Mouse (Mus musculus) right cerebral cortex, postnatal 36 days (tissue): ENCODE results near the gene Tnfrsf8.
A peak's percentile ranks its signal among the peaks of the same experiment; 100 is the strongest.

Experiments
- DNase-seq, 2 experiments: peaks; one replicate each; pipeline ENCODE4 v3.0.0; 2022; ENCODE audit warnings: low spot score in 2 of 2, mixed read lengths in 1 of 2

Gene Tnfrsf8

DNA sequence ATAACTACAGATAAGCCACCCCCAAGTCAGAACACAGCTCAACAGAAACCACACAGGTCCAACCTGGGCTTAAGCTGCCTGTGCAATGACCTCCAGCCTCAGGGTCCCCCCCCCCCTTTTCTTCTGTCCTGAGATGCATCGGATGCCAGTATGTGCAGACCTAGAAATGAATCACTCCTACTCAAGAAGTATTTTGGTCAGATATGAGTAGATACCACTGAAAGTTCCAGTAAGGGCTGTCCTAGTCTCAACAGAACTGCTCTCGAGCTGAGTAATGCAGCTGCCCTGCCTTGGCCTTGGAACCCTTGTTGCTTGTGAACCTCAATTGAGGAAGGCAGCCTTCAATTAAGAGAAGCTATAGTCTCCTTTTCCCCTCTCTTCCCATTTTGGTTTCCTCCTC is 4.1 kb downstream of the Tnfrsf8 start:
- no peak for DNase-seq

DNA sequence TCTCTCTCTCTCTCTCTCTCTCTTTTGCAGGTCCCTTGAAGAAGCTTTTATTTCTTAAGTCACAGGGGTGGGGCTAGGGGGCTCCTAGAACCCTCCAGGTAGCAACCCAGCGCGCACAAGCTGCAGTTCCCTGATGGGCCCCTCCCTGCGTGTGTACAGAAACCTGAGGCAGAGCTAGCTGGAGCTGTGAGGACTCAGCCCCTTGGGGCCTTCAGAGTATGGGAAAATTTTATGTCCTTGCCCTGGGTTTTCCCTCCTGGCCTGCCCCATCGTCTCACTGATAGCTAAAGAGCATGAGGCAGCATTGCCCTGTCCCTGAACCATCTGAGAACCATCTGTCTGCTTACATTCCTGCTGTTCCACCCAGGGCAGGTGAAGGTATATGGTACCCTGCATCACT is 8.5 kb downstream of the Tnfrsf8 start:
- no peak for DNase-seq

DNA sequence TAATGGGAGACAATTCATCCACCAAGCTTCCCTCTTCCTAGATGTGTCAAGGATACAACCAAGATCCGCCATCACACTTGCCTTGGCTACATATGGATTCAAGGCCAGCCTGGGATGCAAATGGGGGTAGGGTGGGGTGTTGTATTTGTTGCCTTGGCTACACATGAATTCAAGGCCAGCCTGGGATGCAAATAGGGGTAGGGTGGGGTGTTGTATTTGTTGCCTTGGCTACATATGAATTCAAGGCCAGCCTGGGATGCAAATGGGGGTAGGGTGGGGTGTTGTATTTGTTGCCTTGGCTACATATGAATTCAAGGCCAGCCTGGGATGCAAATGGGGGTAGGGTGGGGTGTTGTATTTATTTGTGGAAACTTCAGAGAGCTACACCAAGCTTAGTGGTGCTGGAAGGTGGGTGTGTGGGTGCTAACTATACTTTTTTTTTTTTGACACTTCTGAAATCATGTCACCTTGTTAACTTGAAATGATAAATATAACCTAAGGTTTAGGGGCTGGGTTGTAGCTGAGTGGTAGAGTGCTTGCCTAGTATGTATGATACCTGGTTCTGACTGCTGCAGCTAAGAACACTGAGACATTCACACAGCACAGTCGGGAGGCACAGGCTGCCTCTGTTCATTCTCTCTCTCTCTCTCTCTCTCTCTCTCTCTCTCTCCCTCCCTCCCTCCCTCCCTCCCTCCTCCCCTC is 9.2 kb downstream of the Tnfrsf8 start:
- peak in 1 of 2 experiments; percentile 34 for DNase-seq

DNA sequence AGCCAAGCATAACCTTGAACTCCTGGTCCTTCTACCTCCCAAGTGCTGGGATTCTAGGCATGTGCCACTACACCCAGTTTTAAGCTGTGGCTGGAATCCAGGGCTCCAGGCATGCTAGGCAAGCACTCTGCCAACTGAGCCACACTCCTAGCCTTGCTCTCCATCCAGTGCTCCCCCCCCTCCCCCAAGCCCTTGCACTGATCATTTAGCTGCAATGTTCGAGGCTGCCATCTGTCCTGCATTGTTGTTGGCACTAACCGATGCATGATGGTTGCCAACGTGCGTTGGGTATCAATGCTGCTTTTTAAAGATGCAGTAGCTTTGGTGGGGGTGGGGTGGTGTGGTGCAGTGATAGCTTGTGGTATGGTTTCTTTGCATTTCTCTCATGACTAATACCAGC is 10.9 kb downstream of the Tnfrsf8 start:
- no peak for DNase-seq

DNA sequence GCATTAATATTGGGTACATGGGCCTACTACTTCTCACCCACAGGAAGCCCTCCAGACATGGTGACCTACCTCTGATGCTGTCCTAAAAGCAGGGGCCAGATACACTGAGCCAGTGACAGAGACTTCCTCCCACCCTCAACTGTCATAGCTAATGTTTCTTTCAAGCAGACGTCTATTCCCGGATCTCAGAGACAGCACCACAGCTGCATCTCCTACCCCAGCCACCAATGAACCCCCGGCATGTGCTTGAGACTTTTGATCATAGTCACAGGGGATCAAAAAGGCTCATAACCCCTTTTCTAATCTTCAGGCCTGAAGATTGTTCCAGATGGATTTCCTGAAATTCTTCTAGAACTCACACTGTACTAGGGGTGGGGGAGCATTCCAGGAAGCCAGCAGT is 12.9 kb downstream of the Tnfrsf8 start:
- no peak for DNase-seq

DNA sequence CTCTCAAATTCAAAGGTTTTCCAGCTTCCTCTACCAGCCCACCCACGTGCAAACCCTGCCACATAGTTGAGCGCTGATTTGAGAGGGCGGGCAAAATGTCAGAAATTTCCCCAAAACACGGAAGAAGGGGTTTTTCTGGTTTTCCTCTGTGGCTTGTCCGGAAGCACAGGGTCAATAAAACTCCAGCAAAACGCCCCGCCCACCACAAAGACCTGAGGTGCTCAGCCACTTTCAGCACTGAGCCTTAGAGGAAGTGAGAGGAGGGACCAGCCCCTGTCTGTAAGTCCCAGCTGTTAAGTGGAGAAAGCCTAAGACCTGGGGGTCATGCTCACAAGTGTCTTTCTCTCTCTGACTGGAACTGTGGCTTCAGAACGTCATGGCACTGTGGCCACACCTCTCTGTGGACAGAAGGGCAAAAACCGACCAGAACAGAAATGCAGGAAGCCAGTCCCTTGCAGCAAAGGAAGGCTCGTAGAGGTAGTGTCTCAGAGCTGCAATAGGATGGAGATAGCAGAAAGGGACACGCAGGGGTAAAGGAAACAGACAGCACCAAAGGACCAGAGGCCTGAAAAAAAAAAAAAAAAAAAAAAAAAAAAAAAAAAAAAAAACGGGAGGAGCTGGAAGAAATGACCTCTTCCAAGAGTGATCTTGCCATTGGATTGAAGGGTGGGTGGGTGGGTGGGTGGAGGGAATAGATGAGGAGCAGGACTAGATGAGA is 14.6 kb downstream of the Tnfrsf8 start:
- DNase-seq = no peak

DNA sequence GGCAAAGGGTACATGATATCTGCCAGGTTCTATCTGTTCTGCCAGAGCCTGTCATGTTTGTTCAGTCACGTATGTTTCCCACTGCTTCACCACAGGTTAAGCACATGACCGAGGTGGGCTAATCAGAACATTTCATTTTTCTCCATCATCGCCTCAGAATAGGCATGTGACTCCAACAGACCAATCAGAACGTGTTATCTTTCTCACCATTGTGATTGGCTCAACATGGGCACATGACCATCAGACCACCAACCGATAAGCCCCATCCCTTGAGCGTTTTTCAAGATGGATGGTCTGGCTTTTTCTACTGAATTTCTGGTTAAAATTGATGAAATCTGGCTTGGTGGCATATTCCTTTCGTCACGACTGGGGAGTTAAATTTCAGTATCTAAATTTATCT is 15.6 kb downstream of the Tnfrsf8 start:
- DNase-seq = no peak

DNA sequence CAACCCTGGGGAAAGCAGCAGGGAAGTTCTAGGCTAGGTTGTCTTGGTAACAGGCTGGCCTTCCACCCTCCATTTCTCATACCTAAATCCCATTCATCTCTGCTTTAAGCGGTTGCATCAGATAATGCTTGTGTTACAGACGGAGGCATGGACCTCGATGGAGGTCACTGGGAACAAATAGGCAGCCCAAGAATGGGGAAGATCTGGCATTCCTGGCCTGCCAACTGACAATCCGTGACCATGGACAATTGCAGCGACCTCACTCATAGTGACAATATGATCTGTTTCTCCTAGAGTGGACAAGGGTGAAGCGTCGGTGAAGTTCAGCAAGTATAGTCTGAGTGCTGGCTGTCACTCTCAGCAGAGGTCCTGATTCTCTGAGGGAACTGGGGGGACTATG is 16.1 kb downstream of the Tnfrsf8 start:
- DNase-seq = no peak

DNA sequence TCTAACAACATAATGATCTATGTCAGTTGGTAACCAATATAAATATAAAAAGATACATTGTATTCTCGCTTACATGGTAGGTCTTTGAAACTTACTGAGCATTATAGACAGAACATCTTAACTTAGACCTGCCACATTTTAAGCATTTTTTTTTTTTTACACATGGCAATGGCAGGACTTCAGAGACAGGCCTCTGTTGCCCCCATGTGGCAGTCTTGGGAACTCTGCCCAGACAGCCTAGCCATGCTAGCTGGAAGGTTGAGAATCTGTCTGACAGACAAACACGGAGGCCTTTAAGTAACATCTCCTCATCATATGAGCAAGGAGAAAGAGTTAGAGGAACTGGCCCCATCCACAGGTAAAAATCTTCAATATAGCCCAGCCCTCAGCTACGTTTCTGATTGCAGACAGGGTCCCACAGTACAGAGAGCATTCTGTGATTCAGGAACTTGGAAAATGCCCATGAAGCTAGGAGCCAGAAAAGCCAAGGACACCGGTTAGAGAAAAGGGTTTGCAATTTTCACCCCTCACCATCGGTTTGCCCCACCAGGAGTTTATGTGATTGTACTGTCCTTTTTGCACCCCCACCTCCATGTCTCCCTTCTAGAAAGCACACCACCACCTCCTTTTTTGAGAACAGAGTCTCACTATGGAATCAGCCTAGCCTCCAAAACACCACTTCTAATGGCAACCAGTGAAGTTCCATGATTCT is 19.2 kb downstream of the Tnfrsf8 start:
- peak; percentile 21 to 30 for DNase-seq

DNA sequence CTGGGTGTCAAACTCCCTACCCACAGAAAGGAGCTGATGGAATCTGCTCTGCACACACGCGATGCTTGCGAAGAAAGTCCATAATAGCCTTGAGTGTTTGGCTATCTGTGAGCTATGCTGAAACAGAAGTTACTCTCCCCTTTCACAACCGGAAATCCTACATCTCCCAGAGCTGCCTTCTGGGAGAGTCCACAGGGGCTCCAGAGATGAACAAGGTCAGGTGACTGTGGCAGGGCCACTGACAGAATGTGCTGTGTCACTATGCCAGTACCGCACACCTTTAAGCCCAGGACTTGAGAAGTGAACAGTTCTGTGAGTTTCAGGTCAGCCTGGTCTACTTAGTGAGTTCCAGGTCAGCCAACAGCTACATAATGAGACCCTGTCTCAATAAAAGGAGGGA is 20.4 kb downstream of the Tnfrsf8 start:
- no peak for DNase-seq

DNA sequence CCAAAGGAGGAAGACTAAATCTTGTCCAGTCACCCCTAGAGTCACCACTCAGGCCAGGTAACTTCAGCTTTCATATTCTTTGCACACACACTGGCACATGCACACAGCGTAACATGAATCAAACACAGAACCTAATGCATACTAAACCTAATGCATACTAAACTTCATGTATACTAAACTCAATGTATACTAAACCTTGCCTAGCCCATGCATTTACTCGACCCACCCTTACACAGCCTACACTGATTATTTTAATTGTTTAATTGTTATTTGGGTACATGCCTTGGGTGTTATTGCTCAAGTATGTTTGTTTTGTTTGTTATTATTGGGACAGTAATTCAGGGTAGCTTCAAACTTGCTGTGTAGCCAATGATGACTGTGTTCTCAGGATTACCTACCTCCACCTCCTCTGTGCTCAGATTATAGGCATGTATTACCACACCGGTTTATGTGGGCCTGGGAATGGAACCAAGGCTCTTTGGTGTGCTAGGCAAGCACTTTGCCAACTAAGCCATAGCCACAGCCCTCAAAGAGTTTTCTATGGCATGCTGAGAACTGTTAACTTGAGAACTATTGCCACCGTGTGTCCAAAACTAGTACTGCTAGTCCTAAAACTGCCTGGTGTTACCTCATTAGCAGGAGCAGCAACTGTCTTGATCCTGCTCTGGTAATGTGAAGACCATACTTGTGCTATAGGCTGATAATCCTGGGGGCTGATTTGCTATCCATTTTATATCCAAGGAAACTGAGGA is 28.4 kb downstream of the Tnfrsf8 start:
- peak; percentile 31 to 47 for DNase-seq

DNA sequence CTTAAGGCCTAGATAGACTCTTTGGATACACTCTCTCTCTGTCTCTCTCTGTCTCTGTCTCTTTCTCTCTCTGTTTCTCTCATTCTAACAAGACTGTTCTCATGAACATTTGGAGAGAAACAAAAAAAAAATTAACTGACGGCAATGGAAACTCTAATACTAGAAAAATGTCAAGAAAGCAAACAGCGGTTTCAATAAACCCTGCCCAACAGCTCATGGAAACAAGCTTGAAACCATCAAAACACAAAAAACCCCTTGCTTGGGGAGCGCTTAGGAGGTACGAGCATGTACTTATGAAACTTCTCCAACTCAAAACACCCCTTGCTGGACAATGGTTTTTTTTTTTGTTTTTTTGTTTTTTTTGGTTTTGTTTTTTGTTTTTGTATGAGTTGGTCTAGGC is 30.3 kb downstream of the Tnfrsf8 start:
- no peak for DNase-seq

DNA sequence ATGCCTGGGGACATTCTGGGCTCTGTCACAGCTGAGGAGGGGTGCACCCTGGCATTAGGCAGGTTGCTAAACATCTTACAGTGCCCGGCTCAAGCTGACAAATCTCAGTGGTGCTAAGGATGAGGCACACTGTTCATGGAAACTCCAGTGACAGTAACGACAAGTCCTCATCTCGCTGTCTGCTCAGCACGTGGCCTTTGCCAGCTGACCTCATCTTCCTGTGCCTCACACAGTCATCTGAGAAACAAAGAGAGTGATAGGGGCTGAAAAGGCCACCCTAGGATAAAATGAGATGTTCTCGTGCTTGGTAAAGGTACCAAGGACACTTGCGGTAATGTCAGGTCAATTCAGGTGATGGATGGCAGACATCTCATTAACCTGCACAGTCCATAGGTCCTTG is 31.5 kb downstream of the Tnfrsf8 start:
- no peak for DNase-seq

DNA sequence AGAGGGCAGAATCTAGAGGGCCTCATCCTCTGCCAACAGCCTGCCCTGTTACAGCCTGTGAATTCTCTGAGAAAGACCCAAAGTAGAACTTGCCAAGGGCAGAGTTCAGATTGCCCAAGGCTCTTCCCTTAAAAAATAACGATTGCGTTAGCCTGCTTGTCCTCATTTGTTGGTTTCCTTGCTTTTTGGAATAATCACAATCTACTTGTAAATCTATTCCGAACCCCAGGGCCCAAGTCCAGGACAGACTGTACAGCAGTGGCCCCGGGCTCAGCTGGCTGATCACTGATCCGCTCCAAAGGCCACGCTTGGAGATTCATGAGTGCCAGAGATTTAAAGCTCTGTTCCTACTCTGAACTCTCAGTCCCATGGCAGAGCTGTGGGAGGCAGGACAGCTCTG is 34.0 kb downstream of the Tnfrsf8 start:
- DNase-seq = no peak

DNA sequence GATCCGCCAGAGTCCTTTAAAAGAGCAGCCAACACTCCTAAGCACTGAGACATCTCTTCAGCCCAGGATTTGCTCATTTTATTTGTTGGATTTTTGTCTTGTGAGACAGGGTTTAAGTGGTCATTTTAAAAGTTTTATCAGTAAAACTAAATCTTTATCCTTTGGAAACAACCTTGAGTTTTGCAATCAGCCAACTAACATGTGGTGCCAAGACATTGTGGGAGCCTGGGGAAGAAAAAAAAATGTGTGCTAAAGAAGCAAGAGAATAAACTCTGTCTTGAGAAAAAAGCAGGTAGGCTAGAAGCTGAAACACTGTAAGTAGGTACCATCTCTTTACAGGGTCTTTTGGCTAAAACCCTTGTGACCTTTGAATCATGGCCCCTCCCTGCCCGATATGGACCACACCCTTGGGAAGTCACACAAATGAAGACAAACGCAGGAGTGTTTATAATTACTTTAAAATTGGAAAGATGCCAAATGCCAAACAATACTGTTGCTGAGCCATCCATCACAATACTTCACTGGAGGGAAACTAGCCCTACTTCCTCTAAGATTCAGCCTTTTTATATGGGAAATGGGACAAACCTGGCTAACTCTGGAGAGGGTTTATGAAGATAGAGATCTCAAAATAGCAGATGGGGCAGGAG is 36.1 kb downstream of the Tnfrsf8 start:
- DNase-seq = no peak

DNA sequence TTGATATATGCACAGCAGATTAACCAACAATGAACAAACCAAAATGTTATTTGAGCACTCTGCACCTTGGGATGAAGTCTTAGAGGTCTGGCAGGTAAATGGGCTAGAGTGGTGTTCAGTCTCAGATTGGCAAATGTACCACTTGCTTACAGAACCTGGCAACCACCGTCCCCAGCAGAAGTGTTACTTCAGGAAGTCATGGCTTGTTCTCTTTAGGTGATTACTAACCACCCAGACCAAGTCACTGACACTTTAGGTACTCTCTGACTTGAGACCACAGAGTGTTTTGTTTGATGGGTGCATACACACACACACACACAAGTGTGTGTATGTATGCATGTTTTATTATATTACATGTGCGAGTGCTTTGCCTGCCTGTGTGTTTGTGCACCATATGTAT is 36.7 kb downstream of the Tnfrsf8 start:
- no peak for DNase-seq

DNA sequence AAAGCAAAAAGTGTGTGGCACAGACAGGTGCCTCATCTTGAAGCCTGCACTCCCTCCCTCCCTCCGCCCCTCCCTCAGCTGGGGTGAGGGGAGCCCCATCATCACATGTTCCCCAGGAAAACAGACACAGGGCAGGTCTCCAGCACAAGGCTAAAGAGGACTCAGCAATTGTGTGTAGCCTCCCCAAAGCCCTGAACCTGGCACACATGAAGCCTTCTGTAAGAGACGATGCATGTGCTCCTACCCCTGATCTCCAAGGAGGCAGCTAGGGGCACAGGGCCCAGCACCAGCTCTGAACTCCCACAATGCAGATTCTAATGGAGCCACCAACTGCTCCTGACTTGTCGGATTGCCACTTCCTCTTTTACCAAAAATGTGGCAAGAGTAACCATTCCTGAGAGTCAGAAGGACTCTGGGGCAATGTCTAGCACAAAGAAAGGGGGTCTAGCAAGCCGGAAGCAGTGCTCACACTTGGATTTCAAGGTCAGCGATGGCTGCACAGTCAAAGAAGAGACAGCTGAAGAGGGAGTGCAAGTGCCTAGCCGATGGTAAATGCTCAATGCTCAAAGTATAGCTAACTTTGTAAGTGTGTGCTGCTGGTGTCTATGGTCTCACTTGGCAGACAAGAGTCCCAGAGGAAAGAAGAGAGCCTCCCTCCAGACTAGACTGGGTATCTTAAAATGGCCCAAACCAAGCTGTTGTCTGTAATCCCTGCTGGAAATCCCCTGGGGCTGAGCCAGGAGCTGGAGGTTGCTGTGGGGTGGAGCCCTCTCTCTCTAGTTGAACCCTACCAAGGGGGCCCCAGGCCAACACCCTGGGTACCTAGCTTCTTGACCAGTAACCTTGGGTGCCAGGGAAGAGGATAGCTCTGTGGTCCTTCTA is 38.4 kb downstream of the Tnfrsf8 start:
- no peak for DNase-seq

DNA sequence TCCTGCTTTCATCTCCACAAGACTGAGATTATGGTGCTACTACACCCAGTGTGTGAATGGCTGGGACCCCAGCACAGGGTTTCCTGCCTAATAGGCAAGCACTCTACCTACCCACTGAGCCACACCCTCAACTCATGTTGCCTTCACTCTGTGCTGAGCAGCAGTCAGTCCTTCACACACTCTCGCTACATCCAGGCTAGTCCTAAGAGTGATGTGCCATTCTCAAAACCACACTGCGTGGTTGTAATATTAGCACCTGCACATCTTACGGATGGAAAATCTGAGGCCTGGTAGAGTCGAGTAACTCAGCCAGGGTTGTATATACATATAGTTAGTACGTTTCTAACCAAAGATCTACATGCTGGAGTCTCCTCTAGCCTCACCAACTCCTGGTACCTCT is 40.1 kb downstream of the Tnfrsf8 start:
- no peak for DNase-seq

DNA sequence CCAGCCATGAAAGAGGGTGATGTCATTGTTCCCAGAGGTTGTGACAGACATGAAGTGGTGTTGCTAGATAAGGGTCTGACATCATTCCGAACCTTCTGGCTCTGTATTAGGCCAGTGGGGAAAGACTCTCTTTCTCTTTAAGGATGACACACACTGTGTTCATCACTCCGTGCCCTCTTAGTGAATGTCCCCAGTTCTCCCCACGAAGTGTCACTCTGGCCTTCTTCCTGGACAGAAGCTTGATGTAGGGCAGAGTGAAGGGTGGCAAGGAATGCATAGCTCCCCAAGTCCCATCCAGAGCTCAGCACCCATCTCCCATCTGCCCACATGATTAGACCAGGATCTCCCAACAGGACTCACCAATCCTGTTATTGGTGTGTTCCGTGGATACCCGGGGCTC is 41.0 kb downstream of the Tnfrsf8 start:
- no peak for DNase-seq

DNA sequence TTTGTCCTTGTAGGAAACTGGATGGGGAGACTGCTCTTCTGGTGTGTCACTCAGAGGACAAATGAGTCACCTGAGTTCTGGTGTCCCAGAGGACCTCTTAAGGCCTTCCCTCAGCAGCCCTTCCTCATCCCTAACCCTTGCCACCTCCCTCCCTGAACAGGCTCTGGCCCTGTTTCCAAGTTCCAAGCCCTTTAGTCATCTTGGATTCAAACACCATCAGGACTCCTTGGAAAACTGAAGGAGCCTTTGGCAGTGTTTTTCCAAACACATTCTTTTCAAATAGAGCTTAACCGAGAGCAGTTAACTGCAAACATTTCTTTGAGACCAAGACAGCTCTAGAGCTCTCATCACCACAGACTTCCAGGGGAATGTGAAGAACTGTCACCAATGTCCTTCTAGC is 42.2 kb downstream of the Tnfrsf8 start:
- DNase-seq = no peak

DNA sequence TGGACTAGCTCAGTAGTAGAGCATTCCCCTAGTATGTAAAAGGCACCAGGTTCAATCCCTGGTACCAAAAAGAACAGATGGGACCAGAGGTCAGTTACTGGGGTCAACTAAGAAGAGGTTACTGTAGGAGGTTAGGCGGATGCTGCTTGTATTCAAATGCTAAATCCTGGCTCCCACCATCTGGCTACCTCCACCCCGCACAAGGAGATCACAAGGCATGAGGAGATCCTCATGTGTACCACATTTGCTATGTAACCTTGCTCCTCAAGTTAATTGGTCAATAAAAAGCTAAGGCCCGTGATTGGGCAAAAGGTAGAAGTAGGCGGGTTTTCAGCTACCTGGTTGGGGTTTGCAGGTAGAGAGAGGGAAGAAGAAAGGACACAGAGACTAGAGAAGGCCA is 43.3 kb downstream of the Tnfrsf8 start:
- DNase-seq = no peak
